Mouse (Mus musculus): ENCODE results near the gene Bdh2.

Bdh2 gene

GRCm38 (mm10) chr3:135280669-135281415 is at the start of gene Bdh2:
Bdh2 (plus strand) TSS chr3:135281221.
- peak; percentile 41 to 70 for DNase-seq (ENCODE audit: low spot score in 2 of 2)

- DNase-seq (ENCODE audit: low spot score in 2 of 2), result no peak
Measured at GRCm38 (mm10) chr3:135232058-135232457, 49.0 kb upstream of the Bdh2 start.

GRCm38 (mm10) chr3:135232462-135232861 is 48.6 kb upstream of the Bdh2 start:
- DNase-seq (ENCODE audit: low spot score in 2 of 2), result no peak

- no peak for DNase-seq (ENCODE audit: low spot score in 2 of 2)
Measured at GRCm38 (mm10) chr3:135245733-135246132, 35.3 kb upstream of the Bdh2 start.

GRCm38 (mm10) chr3:135246828-135247227 is 34.2 kb upstream of the Bdh2 start:
- DNase-seq (ENCODE audit: low spot score in 2 of 2), result no peak

GRCm38 (mm10) chr3:135249104-135249503 is 31.9 kb upstream of the Bdh2 start:
- DNase-seq (ENCODE audit: low spot score in 2 of 2), result no peak

GRCm38 (mm10) chr3:135251825-135252224 is 29.2 kb upstream of the Bdh2 start:
- no peak for DNase-seq (ENCODE audit: low spot score in 2 of 2)

GRCm38 (mm10) chr3:135254784-135255183 is 26.2 kb upstream of the Bdh2 start:
- DNase-seq (ENCODE audit: low spot score in 2 of 2), result no peak

GRCm38 (mm10) chr3:135258919-135259318 is 22.1 kb upstream of the Bdh2 start:
- DNase-seq (ENCODE audit: low spot score in 2 of 2), result no peak

GRCm38 (mm10) chr3:135260233-135260632 is 20.8 kb upstream of the Bdh2 start:
- no peak for DNase-seq (ENCODE audit: low spot score in 2 of 2)

GRCm38 (mm10) chr3:135268616-135269015 is 12.4 kb upstream of the Bdh2 start:
- no peak for DNase-seq (ENCODE audit: low spot score in 2 of 2)

- no peak for DNase-seq (ENCODE audit: low spot score in 2 of 2)
Measured at GRCm38 (mm10) chr3:135269391-135269990, 11.5 kb upstream of the Bdh2 start.

GRCm38 (mm10) chr3:135272627-135273026 is 8.4 kb upstream of the Bdh2 start:
- DNase-seq (ENCODE audit: low spot score in 2 of 2), result no peak

- no peak for DNase-seq (ENCODE audit: low spot score in 2 of 2)
Measured at GRCm38 (mm10) chr3:135273047-135273446, 8.0 kb upstream of the Bdh2 start.

- no peak for DNase-seq (ENCODE audit: low spot score in 2 of 2)
Measured at GRCm38 (mm10) chr3:135280160-135280559, 861 bp upstream of the Bdh2 start.

GRCm38 (mm10) chr3:135281701-135282100 is 680 bp downstream of the Bdh2 start:
- no peak for DNase-seq (ENCODE audit: low spot score in 2 of 2)

- DNase-seq (ENCODE audit: low spot score in 2 of 2), result no peak
Measured at GRCm38 (mm10) chr3:135285256-135285655, 4.2 kb downstream of the Bdh2 start.

GRCm38 (mm10) chr3:135285807-135286206 is 4.8 kb downstream of the Bdh2 start:
- DNase-seq (ENCODE audit: low spot score in 2 of 2), result no peak

- DNase-seq (ENCODE audit: low spot score in 2 of 2), result no peak
Measured at GRCm38 (mm10) chr3:135288138-135288750, 7.2 kb downstream of the Bdh2 start.

- no peak for DNase-seq (ENCODE audit: low spot score in 2 of 2)
Measured at GRCm38 (mm10) chr3:135289148-135289547, 8.1 kb downstream of the Bdh2 start.

- peak; percentile 27 to 56 for DNase-seq (ENCODE audit: low spot score in 2 of 2)
Measured at GRCm38 (mm10) chr3:135290249-135290894, 9.4 kb downstream of the Bdh2 start.

GRCm38 (mm10) chr3:135293703-135294102 is 12.7 kb downstream of the Bdh2 start:
- DNase-seq (ENCODE audit: low spot score in 2 of 2), result no peak
